Mouse (Mus musculus) stomach, embryonic 14.5 days (tissue): ENCODE measurements around the gene Tbce. TPM values are rescaled to one million over a fixed set of nuclear protein-coding genes. Genes with fewer than 3 reads are reported as not detected.

Experiments used
- ATAC-seq: fragments of 200-750 bp; cut with Nextera tagmentation; 2 replicates; pipeline ENCODE4 v1.8.0; 2017; ENCODE audit warnings: low read depth, moderate TSS enrichment; ENCODE audit not compliant: insufficient number of reproducible peaks, insufficient read depth, low FRiP score
- H3K27ac ChIP-seq: fragments of 300-500 bp; sonication (generic); 2 replicates; pipeline ENCODE4 v1.5.1; 2014; ENCODE audit warnings: mild to moderate bottlenecking, low read length, moderate library complexity, mixed read lengths
- H3K27me3 ChIP-seq: fragments of 300-500 bp; sonication (generic); 2 replicates; pipeline ENCODE4 v1.6.1; 2014; ENCODE audit warnings: low read length, control low read depth, mixed read lengths; ENCODE audit not compliant: control insufficient read depth, insufficient read depth
- H3K36me3 ChIP-seq: fragments of 300-500 bp; sonication (generic); 2 replicates; pipeline ENCODE4 v1.6.1; 2014; ENCODE audit warnings: mild to moderate bottlenecking, control low read depth, low read length, moderate library complexity, mixed read lengths; ENCODE audit not compliant: control insufficient read depth, insufficient read depth
- H3K4me1 ChIP-seq: fragments of 300-500 bp; sonication (generic); 2 replicates; pipeline ENCODE4 v1.6.1; 2014; ENCODE audit warnings: low read length, control low read depth, mixed read lengths; ENCODE audit not compliant: control insufficient read depth, insufficient read depth
- H3K4me2 ChIP-seq: fragments of 300-500 bp; sonication (generic); replicated peaks from 2 replicates; pipeline ENCODE4 v1.6.1; 2014; ENCODE audit warnings: low read depth, low read length, control low read depth
- H3K4me3 ChIP-seq: fragments of 300-500 bp; sonication (generic); 2 replicates; pipeline ENCODE4 v1.5.1; 2014; ENCODE audit warnings: low read depth, low read length, control low read depth
- H3K9ac ChIP-seq: fragments of 300-500 bp; sonication (generic); replicated peaks from 2 replicates; pipeline ENCODE4 v1.6.1; 2014; ENCODE audit warnings: low read depth, mild to moderate bottlenecking, control low read depth, low read length, moderate library complexity, mixed read lengths
- H3K9me3 ChIP-seq: fragments of 300-500 bp; sonication (generic); 2 replicates; pipeline ENCODE4 v1.6.1; 2016; ENCODE audit warnings: low read depth, low read length, control low read depth; ENCODE audit not compliant: control insufficient read depth
- WGBS: fragments of 180-500 bp; shearing (Covaris S2); extraction: QIAGEN DNeasy Blood & Tissue Kit; methylation state at CpG from one replicate; pipeline ENCODE4 v1.1.7; 2014; 5-methylcytosine and 5-hydroxymethylcytosine counted together
- polyA plus RNA-seq: library from polyadenylated mRNA; unstranded; fragments of >200 nt; fragmentation: Nextera tagmentation; extraction: Ambion mirVana; gene quantifications from 2 replicates; pipeline ENCODE4 v1.2.1, GENCODE M21; 2014

Gene Tbce
- polyA plus RNA-seq, 1 experiment from 2014 or later = 74.4 TPM

- H3K36me3 ChIP-seq = no peaks in the 10 kb centered on the region
- peaks cover 4% of the 10 kb centered on the region; the same call in 1 of the 2 replicates for H3K4me1 ChIP-seq
- no peaks in the 10 kb centered on the region for H3K9me3 ChIP-seq
- peak overlapping the region; percentile 67 for H3K9ac ChIP-seq
- H3K27ac ChIP-seq = peak overlapping the region; percentile 80
- WGBS = under 1% methylated on average over 29 of the region's 29 CpGs
- no peaks in the 10 kb centered on the region for H3K27me3 ChIP-seq
- H3K4me2 ChIP-seq = peak overlapping the region; percentile 66
- peak; percentile 26 for ATAC-seq
- peak overlapping the region; percentile 90 for H3K4me3 ChIP-seq
These were observed 84.5 kb downstream of the Tbce start for GRCm38 (mm10) chr13:13954931-13955330.

- no peaks in the 10 kb centered on the region for H3K27me3 ChIP-seq
- H3K36me3 ChIP-seq = no peaks in the 10 kb centered on the region
- no peaks in the 10 kb centered on the region for H3K9me3 ChIP-seq
- H3K9ac ChIP-seq = peak within 1 kb of the TSS; percentile 67
- H3K4me2 ChIP-seq = peak within 1 kb of the TSS; percentile 76
- peak within 1 kb of the TSS; percentile 90 for H3K4me3 ChIP-seq
- ATAC-seq = peak; percentile 99
- peak within 1 kb of the TSS; percentile 86 for H3K27ac ChIP-seq
- H3K4me1 ChIP-seq = peaks cover 4% of the 10 kb centered on the region; the same call in 1 of the 2 replicates
- WGBS = under 1% methylated on average over 73 of the region's 78 CpGs
These were observed 85.3 kb downstream of the Tbce start, which contains the start of gene B3galnt2 for GRCm38 (mm10) chr13:13953874-13954832. Gene B3galnt2, plus strand, starts transcription at chr13:13954469.

Other genes starting within 250 kb of the Tbce start
- gene B3galnt2, start 85.2 kb downstream of the Tbce start, polyA plus RNA-seq = 45.6 and 50.4 TPM in 2 replicates
- 77.6 and 79.2 TPM in 2 replicates for gene Arid4b, start 23.6 kb upstream of the Tbce start, polyA plus RNA-seq
- 56.3 and 61.4 TPM in 2 replicates for gene Ggps1, start 23.9 kb upstream of the Tbce start, polyA plus RNA-seq